Mouse (Mus musculus): ENCODE measurements at regions not wholly inside any gene's neighbourhood (a gene's known extent, or its start where the extent isn't known, plus 50 kb on each side); places are given as distances from the start of the nearest gene placed in this dataset.

- TF ChIP-seq CTCF (IDR thresholded peaks at IDR 0.05; ENCODE audit: control insufficient read depth, insufficient read depth, low read length) (no peak), POLR2A (IDR thresholded peaks at IDR 0.05; ENCODE audit: borderline replicate concordance, control insufficient read depth, low read depth, low read length) (no peak)
Observed at GRCm38 (mm10) chr4:131188066-131188465, 243.9 kb downstream of the Matn1 start.

All from bone marrow, adult 2 months (tissue).